Mouse (Mus musculus) small intestine, adult 2 months (tissue): ENCODE results near the gene Agr3.

ENCODE experiments used
- CTCF ChIP-seq: fragments of 200-500 bp; IDR thresholded peaks from 2 replicates; pipeline ENCODE4 v1.5.1; 2012; ENCODE audit warnings: low read depth, mild to moderate bottlenecking, control low read depth, inconsistent platforms, low read length, moderate library complexity, mixed read lengths; ENCODE audit not compliant: insufficient replicate concordance, insufficient read length; ENCODE audit errors: extremely low read depth
- POLR2A ChIP-seq: fragments of 200-500 bp; IDR thresholded peaks from 2 replicates; pipeline ENCODE4 v1.6.1; 2012; ENCODE audit warnings: low read depth, mild to moderate bottlenecking, control low read depth, inconsistent platforms, low read length, moderate library complexity

DNA sequence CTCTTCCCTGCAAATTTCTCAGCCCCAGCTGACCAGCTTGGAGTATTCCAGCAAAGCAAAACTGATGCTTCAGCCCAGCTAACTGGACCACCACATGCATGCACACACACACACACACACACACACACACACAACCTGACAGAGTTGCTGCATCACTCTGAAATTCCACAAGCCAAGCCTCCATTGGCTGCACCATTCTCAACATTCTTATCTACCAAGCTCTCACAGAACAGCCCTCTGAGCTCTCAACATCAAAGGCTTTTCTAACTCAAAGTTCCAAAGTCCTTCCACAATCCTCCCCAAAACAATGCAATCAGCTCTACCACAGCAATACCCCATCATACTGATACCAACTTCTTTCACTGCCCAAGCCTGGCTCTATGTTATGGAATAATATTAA lies 7.4 kb downstream of the Agr3 start:
- no peak for TF ChIP-seq CTCF
- TF ChIP-seq POLR2A, result no peak
